Mouse (Mus musculus): Measurements from ENCODE around the gene Defb22.

- TF ChIP-seq POLR2A (IDR thresholded peaks at IDR 0.05; ENCODE audit: borderline replicate concordance, low read depth, low read length), result no peak
- TF ChIP-seq CTCF (IDR thresholded peaks at IDR 0.05; ENCODE audit: low read depth, low read length), result peak; percentile 37; the same call in 1 of the 2 replicates
Measured at GRCm38 (mm10) chr2:152450241-152450640, 39.7 kb downstream of the Defb22 start.

Data from bone marrow macrophage, adult 2 months (primary cell).